Mouse (Mus musculus): Measurements from ENCODE around the gene Rab3d. TPM values are rescaled to one million over a fixed set of nuclear protein-coding genes. Genes with fewer than 3 reads are reported as not detected.

Gene Rab3d
- polyA plus RNA-seq, 1 experiment from 2014 or later: 11.1 TPM

- H3K27ac ChIP-seq: peak within 1 kb of the TSS; percentile 54; the same call in 1 of the 2 replicates
- H3K9me3 ChIP-seq: no peaks in the 10 kb centered on the region
- H3K36me3 ChIP-seq: 0 out of 2 replicates have a peak, but pooled peaks cover 3% of the 10 kb centered on the region
- peaks cover 9% of the 10 kb centered on the region; the same call in 1 of the 2 replicates for H3K4me1 ChIP-seq
- ATAC-seq (ENCODE audit: insufficient number of reproducible peaks, insufficient read depth, low FRiP score, low TSS enrichment): peak; percentile 93
- 2% methylated on average over 41 of the region's 43 CpGs for WGBS
- no peaks in the 10 kb centered on the region for H3K27me3 ChIP-seq
- H3K4me2 ChIP-seq (replicated peaks): peak within 1 kb of the TSS; percentile 81
- peak within 1 kb of the TSS; percentile 63 for H3K9ac ChIP-seq
- H3K4me3 ChIP-seq: peak within 1 kb of the TSS; percentile 62
Observed at GRCm38 (mm10) chr9:21936692-21937570, 18.9 kb upstream of the Rab3d start, which contains the start of gene Plppr2. Plppr2 (plus strand) TSS chr9:21937033.

DNA sequence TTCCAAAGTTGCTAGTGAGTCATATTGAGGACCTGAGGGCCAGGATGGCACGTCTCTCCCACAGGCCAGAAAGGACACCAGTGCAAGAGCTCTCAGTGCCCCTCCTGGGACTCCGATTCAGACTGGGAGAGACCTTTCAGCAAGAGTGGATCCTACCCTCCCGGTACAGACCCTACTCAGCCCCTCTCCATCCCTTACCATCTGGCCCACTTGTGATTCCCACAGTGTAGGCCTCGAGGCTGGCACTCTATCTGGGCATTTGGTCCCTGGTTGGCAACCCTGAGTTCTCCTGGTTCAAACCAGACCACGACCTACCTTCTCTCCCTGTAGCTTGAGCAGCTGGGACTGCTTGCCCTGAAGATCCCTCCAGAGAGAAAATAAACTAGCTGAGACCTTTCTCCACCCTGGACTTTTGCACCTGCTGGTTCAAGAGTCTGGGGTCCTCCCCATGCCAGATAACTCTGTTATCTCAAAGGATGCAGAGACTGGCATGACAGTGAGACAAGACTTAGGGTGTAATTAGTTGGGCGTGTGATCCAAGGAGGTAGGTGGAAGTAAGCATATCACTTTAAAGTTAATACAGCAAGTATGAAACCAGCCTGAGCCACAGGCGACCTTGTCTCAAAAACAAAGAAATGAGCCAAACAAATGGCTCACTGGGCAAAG, 17.6 kb upstream of the Rab3d start:
- peaks cover 9% of the 10 kb centered on the region; the same call in 1 of the 2 replicates for H3K4me1 ChIP-seq
- no peak overlapping the region for H3K27ac ChIP-seq
- ATAC-seq (ENCODE audit: insufficient number of reproducible peaks, insufficient read depth, low FRiP score, low TSS enrichment): no peak
- H3K27me3 ChIP-seq: no peaks in the 10 kb centered on the region
- 82% methylated on average over 7 of the region's 7 CpGs for WGBS
- H3K4me3 ChIP-seq: no peak overlapping the region
- H3K4me2 ChIP-seq (replicated peaks): 0 out of 2 replicates have a peak overlapping the region, but pooled peaks have one; percentile 81
- no peaks in the 10 kb centered on the region for H3K9me3 ChIP-seq
- no peak overlapping the region for H3K9ac ChIP-seq
- H3K36me3 ChIP-seq: 0 out of 2 replicates have a peak, but pooled peaks cover 1% of the 10 kb centered on the region

- Histone ChIP-seq H3K9ac (no peak overlapping the region), H3K4me1 (peaks cover 9% of the 10 kb centered on the region; the same call in 1 of the 2 replicates), H3K36me3 (no peaks in the 10 kb centered on the region), H3K4me2 (replicated peaks) (no peak overlapping the region), H3K27ac (no peak overlapping the region), H3K4me3 (no peak overlapping the region), H3K27me3 (no peaks in the 10 kb centered on the region), H3K9me3 (no peaks in the 10 kb centered on the region)
- ATAC-seq (ENCODE audit: insufficient number of reproducible peaks, insufficient read depth, low FRiP score, low TSS enrichment): no peak
- WGBS: 90% methylated on average over 12 of the region's 12 CpGs
Observed at GRCm38 (mm10) chr9:21934021-21934420, 16.0 kb upstream of the Rab3d start.

DNA sequence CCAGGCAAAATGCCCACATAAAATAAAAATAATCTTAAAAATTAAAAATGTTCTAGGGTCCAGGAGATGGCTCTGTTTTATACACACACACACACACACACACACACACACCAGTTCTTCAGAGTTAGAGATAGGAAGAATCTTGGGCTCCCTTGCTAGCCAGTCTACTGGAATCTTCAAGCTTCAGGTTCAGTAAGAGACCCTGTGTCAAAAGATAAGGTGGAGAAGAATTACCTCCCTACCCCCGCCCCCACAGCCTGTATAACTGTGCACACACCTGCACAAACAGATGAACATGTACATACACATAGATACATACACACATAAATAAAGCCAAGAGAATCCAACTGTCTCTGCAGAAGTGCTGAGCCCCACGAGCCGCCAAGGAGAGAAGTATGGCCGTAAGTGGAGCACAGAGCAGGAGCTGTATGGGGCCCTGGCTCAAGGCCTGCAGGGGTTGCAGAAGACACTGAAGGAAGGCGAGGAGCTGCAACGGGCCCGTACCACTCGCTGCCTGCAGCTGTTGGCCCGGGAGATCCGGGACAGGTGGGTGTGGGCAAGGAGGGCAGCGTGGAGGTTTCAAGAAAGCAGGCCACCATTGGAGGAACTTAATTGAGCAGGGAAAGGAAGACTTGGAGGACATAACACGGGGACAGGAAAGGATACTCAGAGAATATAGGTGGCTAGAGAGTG, 14.6 kb upstream of the Rab3d start:
- Histone ChIP-seq H3K36me3 (no peaks in the 10 kb centered on the region), H3K4me1 (peaks cover 6% of the 10 kb centered on the region; the same call in 1 of the 2 replicates), H3K4me3 (no peak overlapping the region), H3K27me3 (no peaks in the 10 kb centered on the region), H3K27ac (no peak overlapping the region), H3K9ac (no peak overlapping the region), H3K4me2 (replicated peaks) (no peak overlapping the region), H3K9me3 (no peaks in the 10 kb centered on the region)
- ATAC-seq (ENCODE audit: insufficient number of reproducible peaks, insufficient read depth, low FRiP score, low TSS enrichment): no peak
- WGBS: 65% methylated on average over 12 of the region's 12 CpGs

DNA sequence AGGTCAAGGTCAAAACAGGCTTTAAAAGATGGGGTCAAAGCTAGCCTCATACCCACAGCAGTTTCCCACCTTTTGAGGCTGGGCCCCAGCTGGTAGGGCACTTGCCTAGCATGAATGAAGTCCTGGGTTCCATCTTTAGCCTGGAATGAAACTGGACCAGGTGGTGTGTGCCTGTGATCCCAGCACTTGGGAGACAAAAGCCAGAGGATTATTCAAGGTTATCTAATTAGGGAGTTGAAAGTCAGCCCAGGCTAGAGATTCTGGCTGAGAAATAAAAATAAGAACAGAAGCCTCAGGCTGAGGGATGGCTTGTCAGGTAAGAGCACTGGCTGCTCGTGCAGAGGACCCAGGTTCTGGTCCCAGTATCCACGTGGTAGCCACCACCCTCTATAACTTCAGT, 14.0 kb upstream of the Rab3d start:
- ATAC-seq (ENCODE audit: insufficient number of reproducible peaks, insufficient read depth, low FRiP score, low TSS enrichment): no peak
- Histone ChIP-seq H3K9me3 (no peaks in the 10 kb centered on the region), H3K4me1 (no peaks in the 10 kb centered on the region), H3K36me3 (no peaks in the 10 kb centered on the region), H3K27ac (no peak overlapping the region), H3K4me2 (replicated peaks) (no peak overlapping the region), H3K9ac (no peak overlapping the region), H3K4me3 (no peak overlapping the region), H3K27me3 (no peaks in the 10 kb centered on the region)
- WGBS: 53% methylated on average over 2 of the region's 2 CpGs

DNA sequence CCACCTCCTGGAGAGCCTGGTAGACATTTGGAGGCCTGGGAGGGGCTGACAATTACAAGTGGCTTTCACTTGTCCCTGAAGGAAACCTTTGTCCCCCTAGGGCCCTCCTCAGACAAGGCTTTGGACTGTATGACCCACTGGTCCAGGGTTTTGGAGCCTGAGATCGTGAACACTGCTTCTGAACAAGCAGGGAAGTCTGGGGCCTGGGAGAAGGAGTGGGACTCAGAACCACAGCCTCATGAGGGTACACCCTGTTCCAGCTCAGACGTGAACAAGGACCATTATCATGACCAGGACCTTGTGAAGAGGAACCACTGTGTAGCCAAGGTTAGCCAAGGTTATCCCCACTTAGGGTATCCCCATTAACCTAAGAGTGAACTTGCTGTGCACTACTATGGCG, 11.2 kb upstream of the Rab3d start:
- 78% methylated on average over 3 of the region's 3 CpGs for WGBS

DNA sequence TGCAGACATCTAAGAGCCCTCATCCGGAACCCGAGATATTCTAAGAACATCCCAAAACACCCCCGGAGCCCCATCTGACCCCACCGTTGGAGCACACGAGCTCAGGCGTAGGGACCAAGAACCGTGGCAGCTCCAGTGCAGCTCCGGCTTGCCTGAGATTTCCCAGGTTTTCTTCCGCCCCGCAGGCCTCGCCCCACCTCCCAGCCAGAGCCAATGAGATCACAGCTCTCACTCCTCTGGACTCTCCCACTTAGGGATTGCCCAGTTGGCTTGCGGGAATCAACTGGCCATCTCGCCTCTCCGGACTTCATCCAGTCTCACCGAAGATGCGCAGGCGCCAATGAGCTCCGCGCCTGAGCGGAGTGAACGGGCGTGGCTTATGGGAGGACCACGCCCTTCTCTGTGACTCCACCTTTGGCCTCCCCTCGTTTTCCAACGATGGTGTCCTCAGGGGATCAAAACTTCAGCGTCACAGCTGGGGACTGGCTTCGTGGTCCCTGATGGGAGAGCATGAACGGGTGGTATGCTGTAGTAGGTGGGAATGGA, 9.3 kb upstream of the Rab3d start, which contains the start of the genes Ccdc159 and Tmem205:
Gene Ccdc159 (plus strand): TSS at position 264 of the 546 bp plus-strand sequence.
Gene Tmem205 (minus strand): TSS at position 349 of the 546 bp plus-strand sequence.
- Histone ChIP-seq H3K4me2 (replicated peaks) (peak within 1 kb of the TSS; percentile 60), H3K4me1 (peaks cover 13% of the 10 kb centered on the region), H3K9me3 (no peaks in the 10 kb centered on the region), H3K4me3 (peak within 1 kb of the TSS; percentile 53), H3K27ac (no peak within 1 kb of the TSS), H3K36me3 (no peaks in the 10 kb centered on the region), H3K27me3 (no peaks in the 10 kb centered on the region), H3K9ac (peak within 1 kb of the TSS; percentile 55)
- WGBS: under 1% methylated on average over 28 of the region's 28 CpGs
- ATAC-seq (ENCODE audit: insufficient number of reproducible peaks, insufficient read depth, low FRiP score, low TSS enrichment): peak; percentile 96

More for the DNA sequence above, 11.2 kb upstream of the Rab3d start:
- Histone ChIP-seq H3K27ac (no peak overlapping the region), H3K36me3 (no peaks in the 10 kb centered on the region), H3K4me2 (replicated peaks) (no peak overlapping the region), H3K4me3 (no peak overlapping the region), H3K4me1 (peaks cover 9% of the 10 kb centered on the region), H3K9ac (no peak overlapping the region), H3K27me3 (no peaks in the 10 kb centered on the region), H3K9me3 (no peaks in the 10 kb centered on the region)
- ATAC-seq (ENCODE audit: insufficient number of reproducible peaks, insufficient read depth, low FRiP score, low TSS enrichment): no peak

DNA sequence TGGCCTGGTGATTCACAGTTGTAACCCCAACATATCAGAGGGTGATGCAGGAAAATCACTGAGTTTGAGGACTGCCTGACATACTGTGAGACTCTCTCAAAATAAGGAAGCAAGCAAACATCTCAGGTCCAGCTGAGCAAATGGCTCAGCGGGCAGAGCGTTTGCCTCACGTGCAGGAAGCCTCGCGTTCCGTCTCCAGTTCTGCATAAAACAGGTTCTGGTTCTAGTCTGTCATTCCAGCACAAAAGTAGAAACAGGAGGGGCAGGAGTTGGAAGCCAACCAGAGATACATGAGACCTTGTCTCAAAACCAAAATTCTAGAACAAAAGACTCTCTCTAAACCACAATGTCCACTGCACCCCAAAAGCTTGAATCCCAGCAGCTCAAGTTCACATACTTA, 8.8 kb upstream of the Rab3d start:
- 2% methylated on average over 6 of the region's 6 CpGs for WGBS
- peak overlapping the region; percentile 60 for H3K4me2 ChIP-seq (replicated peaks)
- ATAC-seq (ENCODE audit: insufficient number of reproducible peaks, insufficient read depth, low FRiP score, low TSS enrichment): no peak

GRCm38 (mm10) chr9:21926155-21926554, 8.2 kb upstream of the Rab3d start:
- 75% methylated on average over 6 of the region's 6 CpGs for WGBS
- H3K9ac ChIP-seq: peak overlapping the region; percentile 55; the same call in 1 of the 2 replicates
- H3K36me3 ChIP-seq: peaks cover 5% of the 10 kb centered on the region; the same call in 1 of the 2 replicates
- peak overlapping the region; percentile 53; the same call in 1 of the 2 replicates for H3K4me3 ChIP-seq
- H3K4me1 ChIP-seq: peaks cover 13% of the 10 kb centered on the region
- no peaks in the 10 kb centered on the region for H3K27me3 ChIP-seq
- ATAC-seq (ENCODE audit: insufficient number of reproducible peaks, insufficient read depth, low FRiP score, low TSS enrichment): no peak
- peak overlapping the region; percentile 60 for H3K4me2 ChIP-seq (replicated peaks)
- H3K9me3 ChIP-seq: no peaks in the 10 kb centered on the region
- H3K27ac ChIP-seq: no peak overlapping the region

More for the DNA sequence above, 8.8 kb upstream of the Rab3d start:
- Histone ChIP-seq H3K9ac (peak overlapping the region; percentile 55), H3K27ac (no peak overlapping the region), H3K27me3 (no peaks in the 10 kb centered on the region), H3K36me3 (peaks cover 2% of the 10 kb centered on the region; the same call in 1 of the 2 replicates), H3K4me3 (peak overlapping the region; percentile 53), H3K4me1 (peaks cover 13% of the 10 kb centered on the region), H3K9me3 (no peaks in the 10 kb centered on the region)

DNA sequence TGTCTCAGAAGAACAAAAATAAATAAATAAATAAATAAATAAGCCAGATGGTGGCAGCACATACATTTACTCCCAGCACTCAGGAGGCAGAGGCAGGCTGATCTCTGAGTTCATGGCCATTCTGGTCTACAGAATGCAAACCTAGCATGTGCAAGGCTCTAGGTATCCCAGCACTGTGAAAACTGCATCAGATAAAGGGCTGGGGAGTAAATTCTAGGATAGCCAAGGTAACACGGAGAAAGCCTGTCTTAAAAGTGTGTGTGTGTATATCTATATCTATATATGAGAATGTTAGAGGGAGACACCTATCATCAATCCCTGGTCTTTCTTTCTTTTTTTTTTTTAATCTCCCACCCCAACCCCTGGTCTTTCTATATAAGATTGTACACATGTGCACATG, 7.5 kb upstream of the Rab3d start:
- Histone ChIP-seq H3K4me2 (replicated peaks) (no peak overlapping the region), H3K4me3 (no peak overlapping the region), H3K9me3 (no peaks in the 10 kb centered on the region), H3K27ac (no peak overlapping the region), H3K4me1 (peaks cover 13% of the 10 kb centered on the region), H3K9ac (no peak overlapping the region), H3K27me3 (no peaks in the 10 kb centered on the region), H3K36me3 (peaks cover 5% of the 10 kb centered on the region; the same call in 1 of the 2 replicates)
- WGBS: 95% methylated on average over 1 of the region's 1 CpGs
- ATAC-seq (ENCODE audit: insufficient number of reproducible peaks, insufficient read depth, low FRiP score, low TSS enrichment): no peak

- WGBS: 89% methylated on average over 3 of the region's 3 CpGs
- no peak overlapping the region for H3K9ac ChIP-seq
- peaks cover 13% of the 10 kb centered on the region for H3K4me1 ChIP-seq
- H3K9me3 ChIP-seq: no peaks in the 10 kb centered on the region
- no peak overlapping the region for H3K4me3 ChIP-seq
- no peak overlapping the region for H3K4me2 ChIP-seq (replicated peaks)
- H3K27me3 ChIP-seq: no peaks in the 10 kb centered on the region
- peaks cover 5% of the 10 kb centered on the region; the same call in 1 of the 2 replicates for H3K36me3 ChIP-seq
- H3K27ac ChIP-seq: no peak overlapping the region
- ATAC-seq (ENCODE audit: insufficient number of reproducible peaks, insufficient read depth, low FRiP score, low TSS enrichment): no peak
Observed at GRCm38 (mm10) chr9:21925034-21925433, 7.0 kb upstream of the Rab3d start.
